Mouse (Mus musculus) kidney, adult 2 months (tissue): ENCODE data around the gene Csnk2a1.

Experiments used
- CTCF ChIP-seq: fragments of 200-500 bp; conservative IDR thresholded peaks from 2 replicates; pipeline ENCODE4 v1.5.1; 2011; ENCODE audit warnings: low read depth, mild to moderate bottlenecking, control low read depth, low read length, moderate library complexity, mixed read lengths; ENCODE audit not compliant: insufficient read depth, insufficient read length
- POLR2A ChIP-seq: fragments of 200-500 bp; IDR thresholded peaks from one replicate; pipeline ENCODE4 v1.6.1; 2011; ENCODE audit warnings: low read depth, low read length, control low read depth

- TF ChIP-seq POLR2A (no peak), CTCF (no peak)
These were observed 29.7 kb upstream of the Csnk2a1 start for GRCm38 (mm10) chr2:152196896-152197295.
